Mouse (Mus musculus) stomach, embryonic 15.5 days (tissue): Measurements from ENCODE around the gene Atf7ip. TPM values are rescaled to one million over a fixed set of nuclear protein-coding genes. Genes with fewer than 3 reads are reported as not detected.
"Not testable (repeated sequence)": the region's sequence is repeated elsewhere in the genome, so short reads cannot be mapped to it uniquely, and the experiment has no call there.

Experiments
- ATAC-seq: fragments of 200-750 bp; cut with Nextera tagmentation; 2 replicates; pipeline ENCODE4 v1.8.0; 2017; ENCODE audit warnings: low read depth, moderate number of reproducible peaks, moderate TSS enrichment; ENCODE audit not compliant: insufficient read depth, low FRiP score
- H3K27ac ChIP-seq: fragments of 300-500 bp; sonication (generic); 2 replicates; pipeline ENCODE4 v1.5.1; 2015; ENCODE audit warnings: mild to moderate bottlenecking, inconsistent platforms
- H3K27me3 ChIP-seq: fragments of 300-500 bp; sonication (generic); replicated peaks from 2 replicates; pipeline ENCODE4 v1.6.1; 2015; ENCODE audit warnings: inconsistent platforms
- H3K36me3 ChIP-seq: fragments of 300-500 bp; sonication (generic); 2 replicates; pipeline ENCODE4 v1.6.1; 2015; ENCODE audit warnings: inconsistent platforms
- H3K4me1 ChIP-seq: fragments of 300-500 bp; sonication (generic); 2 replicates; pipeline ENCODE4 v1.6.1; 2015; ENCODE audit warnings: inconsistent platforms
- H3K4me2 ChIP-seq: fragments of 300-500 bp; sonication (generic); 2 replicates; pipeline ENCODE4 v1.6.1; 2015; ENCODE audit warnings: mild to moderate bottlenecking, inconsistent platforms
- H3K4me3 ChIP-seq: fragments of 300-500 bp; sonication (generic); replicated peaks from 2 replicates; pipeline ENCODE4 v1.5.1; 2015; ENCODE audit warnings: inconsistent platforms
- H3K9ac ChIP-seq: fragments of 300-500 bp; sonication (generic); 2 replicates; pipeline ENCODE4 v1.6.1; 2015; ENCODE audit warnings: inconsistent platforms
- H3K9me3 ChIP-seq: fragments of 300-500 bp; sonication (generic); 2 replicates; pipeline ENCODE4 v1.6.1; 2016; ENCODE audit warnings: inconsistent platforms
- WGBS: fragments of 180-500 bp; shearing (Covaris S2); methylation state at CpG from one replicate; pipeline ENCODE4 v1.1.7; 2015; 5-methylcytosine and 5-hydroxymethylcytosine counted together
- polyA plus RNA-seq: library from polyadenylated mRNA; unstranded; fragments of >200 nt; fragmentation: Nextera tagmentation; extraction: Ambion mirVana; gene quantifications from 2 replicates; pipeline ENCODE4 v1.2.1, GENCODE M21; 2015

The Atf7ip gene
- 34.6 and 38.1 TPM in 2 replicates for polyA plus RNA-seq

GRCm38 (mm10) chr6:136505867-136506266 lies at the start of gene Atf7ip:
Atf7ip (plus strand) TSS chr6:136506167.
- not testable (repeated sequence) for H3K9ac ChIP-seq, H3K4me1 ChIP-seq
- 83% methylated on average over 3 of the region's 3 CpGs for WGBS

DNA sequence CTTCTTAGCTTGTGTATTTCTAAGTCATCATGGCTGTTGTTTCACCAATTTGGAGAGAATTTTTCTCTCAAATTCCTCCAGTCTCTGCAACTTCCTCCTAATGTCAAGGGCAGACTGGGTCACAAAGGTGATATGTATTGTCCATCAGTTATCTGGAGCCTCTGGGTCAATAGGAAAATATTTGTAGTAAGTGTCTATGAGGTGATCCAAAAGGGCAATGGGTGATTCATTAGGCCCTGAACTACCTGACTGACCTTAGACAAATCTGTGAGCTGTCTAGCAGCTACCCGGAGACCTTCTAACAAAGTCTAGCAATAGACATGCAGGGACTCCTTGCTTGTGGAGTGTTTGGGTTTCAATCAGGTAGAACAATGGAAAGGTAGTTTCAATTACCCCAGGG lies 49.7 kb upstream of the Atf7ip start:
- WGBS = 64% methylated on average over 1 of the region's 1 CpGs
- H3K4me1 ChIP-seq = no peaks in the 10 kb centered on the region
- ATAC-seq = no peak
- no peaks in the 10 kb centered on the region for H3K27me3 ChIP-seq
- no peak overlapping the region for H3K4me3 ChIP-seq
- H3K9me3 ChIP-seq = no peaks in the 10 kb centered on the region
- H3K9ac ChIP-seq = no peak overlapping the region
- no peak overlapping the region for H3K27ac ChIP-seq
- H3K36me3 ChIP-seq = no peaks in the 10 kb centered on the region
- no peak overlapping the region for H3K4me2 ChIP-seq

More at GRCm38 (mm10) chr6:136505867-136506266, at the start of gene Atf7ip:
- H3K4me3 ChIP-seq, ATAC-seq, H3K27me3 ChIP-seq, H3K9me3 ChIP-seq, H3K4me2 ChIP-seq, H3K27ac ChIP-seq, H3K36me3 ChIP-seq: not testable (repeated sequence)

DNA sequence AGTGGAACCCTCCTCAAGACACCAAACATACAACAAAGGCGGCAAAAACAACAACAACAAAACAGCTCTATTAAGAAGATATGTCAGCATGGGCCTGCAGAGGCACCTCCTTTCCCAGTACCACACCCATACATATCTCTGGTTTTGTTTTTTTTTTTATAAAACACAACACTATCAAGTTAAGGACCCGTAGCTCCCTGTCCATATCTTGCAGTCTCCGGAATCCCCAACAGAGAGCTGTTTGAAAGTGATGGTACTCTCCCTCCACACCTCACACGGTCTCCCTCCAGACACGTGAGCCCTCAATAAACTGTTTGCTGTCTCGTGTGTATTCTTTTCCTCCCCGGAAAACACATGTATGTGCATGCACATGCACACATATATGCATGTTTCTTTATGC lies 46.8 kb upstream of the Atf7ip start:
- peaks cover 3% of the 10 kb centered on the region; the same call in 1 of the 2 replicates for H3K4me1 ChIP-seq

GRCm38 (mm10) chr6:136463491-136463890 lies 42.5 kb upstream of the Atf7ip start:
- no peak overlapping the region for H3K27ac ChIP-seq
- 59% methylated on average over 9 of the region's 9 CpGs for WGBS

More for the DNA sequence above, 46.8 kb upstream of the Atf7ip start:
- WGBS = 78% methylated on average over 7 of the region's 7 CpGs
- Histone ChIP-seq H3K27ac (no peak overlapping the region), H3K36me3 (no peaks in the 10 kb centered on the region), H3K9ac (no peak overlapping the region), H3K4me3 (no peak overlapping the region), H3K4me2 (no peak overlapping the region), H3K9me3 (no peaks in the 10 kb centered on the region), H3K27me3 (no peaks in the 10 kb centered on the region)
- ATAC-seq = no peak

DNA sequence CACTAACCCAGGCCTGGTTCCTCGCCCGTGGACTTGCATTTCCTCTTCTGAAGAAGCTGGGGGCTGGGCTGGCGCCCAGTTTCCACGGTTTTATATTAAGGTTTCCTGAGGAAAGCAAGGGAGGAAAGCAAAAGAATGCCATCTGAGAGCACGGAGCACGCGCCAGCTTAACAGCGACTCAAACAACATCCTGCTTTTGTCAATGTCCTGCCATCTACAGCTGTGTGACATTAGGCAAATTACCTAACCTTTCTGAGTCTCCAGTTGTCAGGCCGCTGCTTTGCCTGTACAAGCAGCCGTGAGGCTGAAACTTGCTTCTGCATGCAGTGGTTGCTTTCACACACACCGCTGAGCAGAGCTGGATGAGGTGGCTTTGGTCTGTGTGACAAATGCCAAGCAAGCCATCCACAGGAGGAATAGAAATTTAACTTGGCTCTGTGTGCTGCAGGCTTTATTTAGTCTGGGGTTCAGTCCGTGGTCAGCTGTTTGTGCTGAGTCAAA lies 41.8 kb upstream of the Atf7ip start:
- H3K9me3 ChIP-seq = no peaks in the 10 kb centered on the region
- H3K27me3 ChIP-seq = no peaks in the 10 kb centered on the region
- H3K9ac ChIP-seq = no peak overlapping the region
- H3K4me3 ChIP-seq = no peak overlapping the region
- peaks cover 23% of the 10 kb centered on the region for H3K4me1 ChIP-seq
- no peak overlapping the region for H3K4me2 ChIP-seq
- 0 out of 2 replicates have a peak overlapping the region, but pooled peaks have one; percentile 12 for H3K27ac ChIP-seq
- WGBS = 61% methylated on average over 12 of the region's 12 CpGs
- ATAC-seq = no peak
- no peaks in the 10 kb centered on the region for H3K36me3 ChIP-seq

More at GRCm38 (mm10) chr6:136463491-136463890, 42.5 kb upstream of the Atf7ip start:
- Histone ChIP-seq H3K4me2 (no peak overlapping the region), H3K36me3 (no peaks in the 10 kb centered on the region), H3K27me3 (no peaks in the 10 kb centered on the region), H3K9me3 (no peaks in the 10 kb centered on the region), H3K9ac (no peak overlapping the region), H3K4me3 (no peak overlapping the region), H3K4me1 (peaks cover 17% of the 10 kb centered on the region)
- ATAC-seq = no peak

DNA sequence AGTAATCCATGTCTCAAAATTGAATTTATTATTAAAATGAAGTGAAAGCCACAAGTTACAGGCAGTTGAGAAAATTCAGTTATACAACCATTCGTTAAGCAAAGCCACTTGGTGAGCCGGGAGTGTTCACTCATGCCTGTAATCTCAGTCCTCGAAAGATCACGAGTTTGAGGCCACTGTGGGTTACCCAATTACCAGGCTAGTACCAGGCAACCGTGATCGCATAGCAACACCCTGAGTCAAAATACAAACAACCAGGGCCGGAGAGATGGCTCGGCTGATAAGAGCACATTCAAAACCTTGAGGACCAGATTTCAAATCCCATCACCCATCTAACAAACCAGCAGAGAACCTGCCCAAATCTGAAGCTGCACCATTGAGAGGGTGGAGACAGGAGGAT lies 40.9 kb upstream of the Atf7ip start:
- Histone ChIP-seq H3K27ac (no peak overlapping the region), H3K27me3 (no peaks in the 10 kb centered on the region), H3K9ac (no peak overlapping the region), H3K36me3 (no peaks in the 10 kb centered on the region), H3K4me2 (no peak overlapping the region), H3K4me1 (peaks cover 28% of the 10 kb centered on the region), H3K9me3 (no peaks in the 10 kb centered on the region), H3K4me3 (no peak overlapping the region)
- ATAC-seq = no peak
- WGBS = 80% methylated on average over 8 of the region's 8 CpGs

GRCm38 (mm10) chr6:136465959-136466381 lies 40.0 kb upstream of the Atf7ip start:
- no peak for ATAC-seq
- no peaks in the 10 kb centered on the region for H3K27me3 ChIP-seq
- no peaks in the 10 kb centered on the region for H3K9me3 ChIP-seq
- H3K36me3 ChIP-seq = no peaks in the 10 kb centered on the region
- no peak overlapping the region for H3K4me2 ChIP-seq
- no peak overlapping the region for H3K9ac ChIP-seq
- H3K4me3 ChIP-seq = no peak overlapping the region
- H3K4me1 ChIP-seq = peaks cover 34% of the 10 kb centered on the region
- WGBS = 25% methylated on average over 8 of the region's 8 CpGs
- H3K27ac ChIP-seq = peak overlapping the region; percentile 70

DNA sequence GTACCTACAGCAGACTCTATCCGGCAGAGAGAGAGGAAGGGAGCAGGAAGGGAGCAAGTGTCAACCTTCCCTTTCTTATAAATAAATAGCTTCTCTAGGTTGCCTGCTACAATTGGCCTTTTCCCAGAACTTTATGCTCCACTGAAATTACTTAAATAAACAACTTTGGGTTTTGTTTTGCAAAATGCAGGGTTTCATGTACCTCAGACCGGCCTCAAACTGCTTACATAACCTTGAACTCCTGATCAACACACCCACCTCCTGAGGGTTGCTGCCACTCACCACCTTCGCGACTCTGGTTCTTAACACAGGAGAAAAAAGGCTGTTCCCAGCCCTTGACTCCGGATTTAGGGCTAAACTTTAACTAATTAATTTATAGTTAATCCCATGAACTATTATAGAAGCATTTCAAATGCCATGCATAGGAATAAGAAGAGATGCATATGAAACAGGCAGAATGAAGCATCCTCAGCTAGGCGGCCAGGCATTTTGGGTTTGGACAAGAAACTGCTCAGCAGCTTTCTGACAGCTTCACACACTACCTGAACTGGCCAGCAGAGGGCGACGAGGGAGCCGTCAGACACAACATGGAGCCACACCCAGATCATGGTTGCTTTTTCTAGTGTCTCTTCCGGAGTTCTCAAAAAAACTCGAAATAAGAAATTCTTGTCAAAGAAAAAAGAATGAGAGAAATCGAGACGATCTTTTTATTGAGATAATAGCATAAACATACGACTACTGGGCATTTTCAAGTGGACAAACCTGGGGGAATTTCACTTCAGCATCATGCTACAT lies 38.8 kb upstream of the Atf7ip start:
- H3K9ac ChIP-seq = no peak overlapping the region
- H3K27me3 ChIP-seq = no peaks in the 10 kb centered on the region
- ATAC-seq = no peak
- H3K9me3 ChIP-seq = no peaks in the 10 kb centered on the region
- H3K4me1 ChIP-seq = peaks cover 40% of the 10 kb centered on the region
- H3K27ac ChIP-seq = peak overlapping the region; percentile 93
- H3K4me2 ChIP-seq = no peak overlapping the region
- no peaks in the 10 kb centered on the region for H3K36me3 ChIP-seq
- no peak overlapping the region for H3K4me3 ChIP-seq
- 50% methylated on average over 14 of the region's 14 CpGs for WGBS

GRCm38 (mm10) chr6:136467837-136468236 lies 38.1 kb upstream of the Atf7ip start:
- H3K36me3 ChIP-seq = no peaks in the 10 kb centered on the region
- no peaks in the 10 kb centered on the region for H3K27me3 ChIP-seq
- peaks cover 40% of the 10 kb centered on the region for H3K4me1 ChIP-seq
- no peak overlapping the region for H3K4me3 ChIP-seq
- H3K27ac ChIP-seq = peak overlapping the region; percentile 93
- no peak overlapping the region for H3K9ac ChIP-seq
- no peak for ATAC-seq
- no peaks in the 10 kb centered on the region for H3K9me3 ChIP-seq
- H3K4me2 ChIP-seq = no peak overlapping the region
- WGBS = 54% methylated on average over 5 of the region's 5 CpGs

GRCm38 (mm10) chr6:136468401-136468912 lies 37.5 kb upstream of the Atf7ip start:
- Histone ChIP-seq H3K4me2 (no peak overlapping the region), H3K4me3 (no peak overlapping the region), H3K27me3 (no peaks in the 10 kb centered on the region), H3K9ac (no peak overlapping the region), H3K9me3 (no peaks in the 10 kb centered on the region), H3K36me3 (no peaks in the 10 kb centered on the region), H3K4me1 (peaks cover 40% of the 10 kb centered on the region), H3K27ac (peak overlapping the region; percentile 93)
- ATAC-seq = peak; percentile 88
- WGBS = 3% methylated on average over 12 of the region's 12 CpGs

- Histone ChIP-seq H3K36me3 (no peaks in the 10 kb centered on the region), H3K4me3 (no peak overlapping the region), H3K4me1 (peaks cover 37% of the 10 kb centered on the region), H3K27me3 (no peaks in the 10 kb centered on the region), H3K9ac (no peak overlapping the region), H3K27ac (peak overlapping the region; percentile 93), H3K4me2 (no peak overlapping the region), H3K9me3 (no peaks in the 10 kb centered on the region)
- ATAC-seq = no peak
- WGBS = 24% methylated on average over 12 of the region's 12 CpGs
Measured at GRCm38 (mm10) chr6:136468974-136469792, 36.8 kb upstream of the Atf7ip start.
